Mouse (Mus musculus) testis, adult 2 months (tissue): Measurements from ENCODE around the gene Zfp719.

Experiments
- CTCF ChIP-seq: fragments of 200-500 bp; IDR thresholded peaks from 2 replicates; pipeline ENCODE4 v1.5.1; 2012; ENCODE audit warnings: low read depth, mild to moderate bottlenecking, inconsistent platforms, low read length, moderate library complexity; ENCODE audit not compliant: control insufficient read depth, insufficient read depth, insufficient replicate concordance
- POLR2A ChIP-seq: fragments of 200-500 bp; IDR thresholded peaks from 2 replicates; pipeline ENCODE4 v1.6.1; 2012; ENCODE audit warnings: low read depth, mild to moderate bottlenecking, inconsistent platforms, low read length, moderate library complexity; ENCODE audit not compliant: control insufficient read depth

- TF ChIP-seq CTCF (no peak), POLR2A (no peak)
These were observed 35.0 kb upstream of the Zfp719 start, which contains the start of gene Cd33 for GRCm38 (mm10) chr7:43544225-43544977.
